Mouse (Mus musculus) inflammation-experienced regulatory T-cells, adult 6 months (primary cell): ENCODE results near the gene Paics. TPM values are rescaled to one million over a fixed set of nuclear protein-coding genes. Genes with fewer than 3 reads are reported as not detected.
"Not testable (repeated sequence)": the region's sequence is repeated elsewhere in the genome, so short reads cannot be mapped to it uniquely, and the experiment has no call there.

ENCODE experiments used
- ATAC-seq: one replicate; pipeline ENCODE4 v1.8.0; 2017
- polyA plus RNA-seq, 3 experiments: library from polyadenylated mRNA; unstranded; fragments of 100-300 nt; shearing (Covaris generic); gene quantifications; one replicate each; pipeline ENCODE4 v1.2.1; 2017

The Paics gene
- polyA plus RNA-seq, 3 experiments from 2014 or later: 164 to 233 (median 183) TPM

- ATAC-seq: no peak
Observed at GRCm38 (mm10) chr5:76952112-76953040, 1.3 kb downstream of the Paics start.

DNA sequence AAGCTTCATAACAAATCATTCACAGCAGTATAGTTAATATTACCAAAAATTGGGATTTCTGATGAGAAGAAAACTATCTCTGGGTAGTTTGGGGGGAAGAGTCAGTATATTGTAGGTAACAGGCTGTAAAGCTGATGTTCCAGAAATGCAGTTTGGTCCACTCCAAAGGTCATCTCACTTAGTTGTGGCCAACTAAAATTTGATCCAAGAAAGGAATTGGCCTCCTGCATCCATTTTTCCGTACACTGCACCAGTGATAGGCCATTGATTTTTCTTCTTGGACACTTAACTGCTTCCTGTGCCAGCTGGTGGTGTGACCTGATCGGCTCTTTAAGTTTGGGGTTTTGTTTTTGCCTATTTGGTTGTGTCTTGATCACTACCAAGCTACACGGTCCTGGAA, 2.7 kb downstream of the Paics start:
- ATAC-seq: no peak

- ATAC-seq: no peak
Observed at GRCm38 (mm10) chr5:76954271-76954900, 3.3 kb downstream of the Paics start.

DNA sequence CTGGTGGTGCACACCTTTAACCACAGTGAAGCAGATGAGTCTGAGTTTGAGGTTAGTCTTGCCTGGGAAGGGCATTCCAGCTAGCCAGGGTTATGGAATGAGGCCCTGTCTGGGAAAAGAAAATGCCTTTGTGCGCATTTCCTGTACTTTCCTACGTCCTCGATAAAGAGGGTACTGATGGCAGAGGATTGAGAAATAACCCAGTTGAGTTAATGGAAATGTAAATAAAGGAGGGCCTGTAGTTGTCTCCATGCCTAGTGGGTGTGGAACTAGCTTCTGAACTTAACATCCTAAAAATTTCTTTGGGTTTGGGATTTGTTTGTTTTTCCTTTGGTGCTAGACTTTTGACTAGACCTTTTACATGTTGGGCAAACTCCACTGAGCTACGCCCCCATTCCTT, 4.4 kb downstream of the Paics start:
- ATAC-seq: no peak

GRCm38 (mm10) chr5:76957954-76958353, 6.8 kb downstream of the Paics start:
- peak; percentile 60 for ATAC-seq

DNA sequence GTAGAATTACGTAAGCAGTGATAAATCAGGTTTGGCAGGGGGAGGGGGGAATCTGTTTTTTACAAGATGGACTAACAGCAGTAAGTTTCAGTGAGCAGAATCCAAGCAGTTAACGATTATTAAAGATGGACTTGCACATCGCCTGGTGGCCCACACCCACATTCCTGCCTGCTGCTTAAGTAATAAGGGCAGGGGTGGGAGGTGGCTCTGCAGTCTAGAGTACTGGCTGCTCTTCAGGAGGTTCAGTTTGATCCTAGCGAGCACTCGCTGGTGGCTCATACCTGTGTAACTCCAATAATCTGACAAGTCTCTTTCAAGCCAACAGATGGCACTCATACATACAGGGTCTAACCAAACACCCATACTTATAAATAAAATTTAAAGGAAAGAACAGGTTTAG, 8.5 kb downstream of the Paics start:
- ATAC-seq: no peak

DNA sequence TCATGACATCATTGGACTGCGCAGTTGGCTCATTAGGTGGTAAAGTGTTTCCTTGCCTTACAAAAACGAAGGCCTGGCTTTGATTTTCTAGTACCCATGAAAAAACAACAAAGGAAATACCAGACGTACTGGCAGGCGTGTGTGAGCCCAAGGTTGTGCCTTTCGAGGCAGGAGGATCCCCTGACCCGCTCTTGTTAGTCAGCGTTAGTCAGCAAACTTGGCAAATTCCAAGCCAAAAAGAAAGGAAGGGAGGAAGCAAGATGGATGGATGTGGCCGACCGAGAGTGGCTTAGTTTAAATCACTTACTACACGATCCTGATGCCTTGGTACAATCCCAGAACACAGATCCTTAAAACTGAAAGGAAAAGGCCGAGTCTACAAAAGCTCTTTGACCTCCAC, 11.4 kb downstream of the Paics start:
- no peak for ATAC-seq

DNA sequence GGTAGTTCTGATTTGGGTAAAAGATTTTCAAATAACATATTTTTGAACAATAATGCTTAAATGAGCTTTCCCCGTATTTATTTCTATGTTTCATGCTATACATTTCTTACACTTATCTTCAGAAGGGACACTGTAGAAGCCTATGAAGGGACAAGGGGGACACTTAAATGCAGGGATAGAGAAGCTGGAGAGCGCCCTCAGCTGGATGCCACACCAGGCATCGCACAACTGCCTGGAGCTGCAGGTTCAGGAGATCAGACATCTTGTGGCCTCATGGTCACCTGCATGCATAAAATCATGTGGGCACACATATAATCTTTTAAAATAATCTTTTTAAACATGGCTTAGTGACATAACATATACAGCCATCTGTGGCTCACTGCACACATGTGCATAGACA, 13.5 kb downstream of the Paics start:
- no peak for ATAC-seq

DNA sequence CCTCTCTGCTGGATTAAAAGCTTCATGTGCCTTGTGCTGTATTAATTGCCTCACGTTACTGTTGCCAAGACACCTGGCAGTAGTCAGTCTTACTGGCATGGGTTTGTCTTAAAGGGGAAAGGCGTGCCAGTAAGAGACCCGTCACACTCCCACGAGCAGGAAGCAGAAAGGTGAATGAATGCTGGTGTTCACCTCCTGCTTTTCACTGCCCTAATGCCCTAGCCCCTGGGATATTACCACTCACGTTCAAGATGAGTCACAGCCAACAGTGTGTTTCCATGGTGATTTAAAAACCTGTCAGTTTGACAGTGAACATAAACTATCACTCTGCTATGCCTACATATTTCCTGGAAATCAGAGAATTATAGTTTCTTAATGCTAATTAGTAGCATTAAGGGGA, 18.1 kb downstream of the Paics start:
- ATAC-seq: no peak

DNA sequence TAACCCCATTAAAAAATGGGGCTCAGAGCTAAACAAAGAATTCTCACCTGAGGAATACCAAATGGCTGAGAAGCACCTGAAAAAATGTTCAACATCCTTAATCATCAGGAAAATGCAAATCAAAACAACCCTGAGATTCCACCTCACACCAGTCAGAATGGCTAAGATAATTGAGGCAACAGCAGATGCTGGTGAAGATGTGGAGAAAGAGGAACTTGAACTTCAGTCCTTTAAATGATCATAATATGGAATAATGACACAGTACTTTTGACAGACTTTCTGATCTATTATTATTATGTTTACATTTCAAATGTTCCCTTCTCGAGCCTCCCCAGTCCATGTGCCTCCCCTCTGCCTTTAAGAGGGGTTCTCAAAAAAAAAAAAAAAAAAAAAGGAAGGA, 20.0 kb downstream of the Paics start:
- ATAC-seq: not testable (repeated sequence)

DNA sequence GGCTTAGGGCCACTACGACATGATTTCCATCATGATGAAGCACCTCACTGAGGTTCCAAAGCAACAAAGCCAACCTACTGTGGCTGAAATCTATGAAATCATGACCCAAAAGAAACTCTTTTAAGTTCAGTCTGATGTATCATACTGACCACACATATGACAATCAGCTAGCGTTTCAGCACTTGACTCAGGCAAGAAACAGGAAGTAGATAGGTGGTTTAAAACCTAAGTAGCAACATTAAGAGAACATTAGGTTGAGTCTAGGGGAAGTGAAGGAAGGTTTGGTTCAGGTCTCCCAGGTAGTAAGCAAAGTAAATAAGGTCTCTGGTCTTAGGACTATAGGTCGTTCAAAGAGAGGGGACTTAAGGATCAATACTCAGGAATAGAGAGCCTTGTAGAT, 22.4 kb downstream of the Paics start:
- ATAC-seq: no peak

DNA sequence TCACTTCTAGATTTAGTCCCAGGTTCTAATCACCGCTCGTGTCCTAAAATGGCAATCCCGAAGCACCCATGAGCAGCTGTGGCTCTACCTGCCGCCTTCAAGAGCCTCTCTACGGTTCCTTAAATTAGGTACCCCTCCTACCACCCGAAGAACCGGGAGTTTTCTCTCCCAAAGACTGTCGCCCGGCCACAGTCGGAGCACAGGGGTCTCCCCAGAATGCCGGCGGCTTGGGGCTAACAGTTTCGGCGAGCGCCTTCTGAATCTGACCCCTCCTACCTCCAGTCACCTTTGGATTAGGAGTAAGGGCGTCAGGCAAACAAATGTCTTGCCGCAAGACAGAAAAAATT, 23.1 kb downstream of the Paics start:
- peak; percentile 4 for ATAC-seq

- ATAC-seq: peak; percentile 89
Observed at GRCm38 (mm10) chr5:76974554-76975285, 23.6 kb downstream of the Paics start, which contains the start of gene Srp72. Gene Srp72 (plus strand): TSS chr5:76974683.

- ATAC-seq: no peak
Observed at GRCm38 (mm10) chr5:76975736-76976135, 24.6 kb downstream of the Paics start.

DNA sequence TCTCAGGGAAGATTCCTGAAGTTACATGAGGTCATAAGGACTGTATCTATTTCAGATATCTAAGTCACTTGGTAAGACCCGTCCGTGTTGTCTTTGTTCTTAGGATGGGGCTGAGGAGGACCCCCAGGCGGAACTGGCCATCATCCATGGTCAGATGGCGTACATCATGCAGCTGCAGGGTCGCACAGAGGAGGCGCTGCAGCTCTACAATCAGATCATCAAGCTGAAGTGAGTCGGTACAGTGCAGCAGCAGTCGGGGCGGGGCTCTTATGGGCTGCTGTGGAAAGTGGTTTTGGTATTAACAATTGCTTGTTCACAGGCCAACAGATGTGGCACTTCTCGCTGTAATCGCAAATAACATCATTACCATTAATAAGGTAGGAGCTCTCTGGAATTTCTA, 32.9 kb downstream of the Paics start:
- ATAC-seq: no peak

GRCm38 (mm10) chr5:76990789-76991188, 39.7 kb downstream of the Paics start:
- no peak for ATAC-seq

- ATAC-seq: no peak
Observed at GRCm38 (mm10) chr5:76993174-76993814, 42.2 kb downstream of the Paics start.

DNA sequence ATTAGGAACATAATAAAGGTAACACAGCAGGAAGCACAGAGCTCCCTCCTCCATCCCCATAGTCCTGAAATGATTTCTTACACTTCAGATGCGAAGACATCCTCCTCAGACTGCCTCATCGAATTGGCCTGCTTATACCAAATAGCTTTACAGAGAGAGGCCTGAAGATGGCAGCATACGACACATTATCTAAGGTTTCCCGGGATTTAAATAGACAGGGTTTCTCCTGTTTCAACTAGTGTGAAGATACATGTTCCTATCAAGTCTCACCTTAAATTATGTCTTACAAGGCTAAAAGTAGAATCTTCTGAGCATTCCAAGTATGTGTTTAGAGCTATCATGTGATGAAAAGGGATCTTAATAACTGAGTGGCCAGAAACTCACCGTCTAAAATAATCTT, 47.3 kb downstream of the Paics start:
- no peak for ATAC-seq

GRCm38 (mm10) chr5:77001192-77001591, 50.1 kb downstream of the Paics start:
- ATAC-seq: no peak

DNA sequence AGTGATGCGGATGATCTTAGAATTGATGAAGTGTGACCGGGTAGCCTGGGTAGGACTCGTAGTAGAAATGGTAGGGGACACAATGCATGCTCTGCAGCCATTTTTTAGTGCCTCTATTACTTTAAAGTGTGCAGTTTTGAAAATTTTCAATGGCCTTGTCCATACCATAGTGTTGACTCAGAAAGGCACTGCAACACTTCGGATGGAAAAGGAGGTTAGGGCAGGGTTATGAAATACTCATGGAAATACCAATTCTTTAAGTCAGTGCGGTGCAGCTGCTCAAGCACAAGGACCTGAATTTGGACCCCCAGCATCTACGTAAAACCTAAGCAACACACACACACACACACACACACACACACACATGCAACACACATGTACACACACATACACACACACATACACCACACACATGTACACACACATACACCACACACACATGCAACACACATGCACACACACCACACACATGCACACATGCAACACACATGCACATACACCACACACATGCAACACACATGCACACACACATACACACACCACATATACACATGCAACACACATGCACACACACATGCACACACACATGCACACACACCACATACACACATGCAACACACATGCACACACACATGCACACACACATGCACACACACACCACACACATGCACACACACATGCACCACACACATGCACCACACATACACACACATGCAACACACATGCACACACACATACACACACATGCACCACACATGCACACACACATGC, 53.1 kb downstream of the Paics start, which contains the start of gene Arl9:
Gene Arl9 (plus strand): TSS at position 5 of the 771 bp plus-strand sequence.
- ATAC-seq: no peak

GRCm38 (mm10) chr5:77010352-77010751, 59.2 kb downstream of the Paics start:
- no peak for ATAC-seq

DNA sequence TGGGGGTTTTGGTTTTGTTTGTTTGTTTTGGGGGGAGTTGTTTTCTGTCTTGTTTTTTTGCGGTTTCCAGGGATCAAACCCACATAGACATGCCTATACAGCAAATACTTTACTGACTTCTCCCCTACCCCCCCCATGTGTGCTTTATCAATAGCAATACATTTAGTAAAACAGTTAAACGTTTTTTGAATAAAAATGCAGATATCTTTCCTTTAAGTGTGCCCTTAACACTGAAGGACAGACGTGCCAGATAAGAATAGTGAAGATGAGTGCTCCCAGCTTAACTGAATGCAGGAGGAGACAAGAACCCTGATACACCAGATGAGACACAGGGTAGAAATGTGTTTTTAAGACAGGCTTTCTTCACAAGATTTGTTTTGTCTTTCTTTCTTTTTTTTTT, 60.0 kb downstream of the Paics start:
- ATAC-seq: no peak
